Mouse (Mus musculus) adrenal gland, adult 10 weeks (tissue): ENCODE measurements around the gene Tnnt2. TPM values are rescaled to one million over a fixed set of nuclear protein-coding genes. Genes with fewer than 3 reads are reported as not detected.

Source experiments
- polyA plus RNA-seq: library from polyadenylated mRNA; stranded (reverse); fragments of 350-450 nt; fragmentation: Illumina TruSeq; extraction: RNeasy Lipid Tissue Mini Kit (QIAGEN cat#74804); gene quantifications from one replicate; pipeline ENCODE4 v1.2.3, GENCODE M21; 2014; ENCODE audit warnings: low read depth, low replicate concordance

The Tnnt2 gene
- 3.4 TPM for polyA plus RNA-seq

GRCm38 (mm10) chr1:135835716-135836483 is at the start of gene Tnnt2:
Gene Tnnt2 (plus strand): TSS chr1:135836354.

GRCm38 (mm10) chr1:135818481-135819086 is 17.6 kb upstream of the Tnnt2 start, which contains the start of gene Lad1:
Gene Lad1 (plus strand): TSS chr1:135818598.

Other genes with a start within 250 kb of the Tnnt2 start
- 7.5 TPM for gene Nav1, start 229.1 kb upstream of the Tnnt2 start, polyA plus RNA-seq
- 26.5 TPM for gene Csrp1, start 116.3 kb upstream of the Tnnt2 start, polyA plus RNA-seq
- gene Phlda3, start 70.2 kb upstream of the Tnnt2 start, polyA plus RNA-seq, result 2.4 TPM
- gene Tnni1, start 56.9 kb upstream of the Tnnt2 start, polyA plus RNA-seq, result not detected
- not detected for gene Lad1, start 17.8 kb upstream of the Tnnt2 start, polyA plus RNA-seq
- gene Pkp1, start 82.9 kb downstream of the Tnnt2 start, polyA plus RNA-seq, result not detected
- 0.23 TPM for gene Igfn1, start 170.0 kb downstream of the Tnnt2 start, polyA plus RNA-seq
- gene Tmem9, start 171.8 kb downstream of the Tnnt2 start, polyA plus RNA-seq, result 5.1 TPM
- gene Ascl5, start 214.4 kb downstream of the Tnnt2 start, polyA plus RNA-seq, result not detected
- gene Cacna1s, start 216.4 kb downstream of the Tnnt2 start, polyA plus RNA-seq, result 0.41 TPM